In genomic region chr19:7337781-7338342, GRCm38 (mm10) we compare ENCODE assay signal across 14 mouse cellular contexts. TPM values are rescaled to one million over a fixed set of nuclear protein-coding genes. Genes with fewer than 3 reads are reported as not detected.
DNase-seq lines count a peak whose midpoint lies in the region; ATAC-seq lines count a peak whose summit lies in the region.
"Had no signal": no experiment of that assay in that cellular context is flagged by ENCODE, and none has a peak within 500 bp of the region (broad histone marks: within the 10 kb centered on the region; RNA-seq: fewer than 3 reads in every experiment).

No protein-coding gene starts in this region.

- peak overlapping the region; percentile 99; the same call in 1 of the 2 replicates for H3K9ac ChIP-seq in forebrain, embryonic 13.5 days
- H3K9ac ChIP-seq in forebrain, embryonic 14.5 days (ENCODE audit: low read length): no peak overlapping the region
- peak overlapping the region; percentile 26; the same call in 1 of the 2 replicates for H3K9ac ChIP-seq in kidney, embryonic 16.5 days (replicated peaks; ENCODE audit: low read length)
- no peak overlapping the region for H3K9ac ChIP-seq in kidney, embryonic 15.5 days
- H3K9ac ChIP-seq in neural tube, embryonic 14.5 days (replicated peaks; ENCODE audit: low read depth, low read length): no peak overlapping the region

- no peak for DNase-seq in forebrain, embryonic 14.5 days (ENCODE audit: low spot score)
- peak; percentile 9 for DNase-seq in ovary, adult 18-20 months (ENCODE audit: low spot score)
- no peak for DNase-seq in ovary, postnatal 14 days (ENCODE audit: low spot score)
- no peak for DNase-seq in right cerebral cortex, adult 18-20 months
- DNase-seq: adrenal gland, adult 8-10 months; heart, postnatal 14 days; kidney, adult 2 months; lung, embryonic 14.5 days; spleen, adult 18-20 months had no signal

- H3K27ac ChIP-seq in forebrain, embryonic 13.5 days: no peak overlapping the region
- H3K27ac ChIP-seq in forebrain, embryonic 14.5 days (ENCODE audit: low read depth, low read length): no peak overlapping the region
- H3K27ac ChIP-seq in kidney, embryonic 16.5 days (ENCODE audit: low read length): no peak overlapping the region
- H3K27ac ChIP-seq in kidney, embryonic 15.5 days: no peak overlapping the region
- no peak overlapping the region for H3K27ac ChIP-seq in neural tube, embryonic 14.5 days (ENCODE audit: low read depth, low read length)
- H3K27ac ChIP-seq: midbrain, embryonic 12.5 days had no signal

- H3K9me3 ChIP-seq in forebrain, embryonic 13.5 days (replicated peaks): no peaks in the 10 kb centered on the region
- H3K9me3 ChIP-seq in forebrain, embryonic 14.5 days (replicated peaks; ENCODE audit: control insufficient read depth, low read length): no peaks in the 10 kb centered on the region
- no peaks in the 10 kb centered on the region for H3K9me3 ChIP-seq in kidney, embryonic 16.5 days (ENCODE audit: low read length)
- H3K9me3 ChIP-seq in kidney, embryonic 15.5 days (replicated peaks): no peaks in the 10 kb centered on the region
- no peaks in the 10 kb centered on the region for H3K9me3 ChIP-seq in neural tube, embryonic 14.5 days (ENCODE audit: control insufficient read depth, low read length)
- H3K9me3 ChIP-seq: midbrain, embryonic 12.5 days had no signal

- H3K4me3 ChIP-seq in forebrain, embryonic 13.5 days: no peak overlapping the region
- H3K4me3 ChIP-seq in forebrain, embryonic 14.5 days (ENCODE audit: low read depth, low read length): no peak overlapping the region
- H3K4me3 ChIP-seq in kidney, embryonic 16.5 days (ENCODE audit: low read length): no peak overlapping the region
- H3K4me3 ChIP-seq in kidney, embryonic 15.5 days (replicated peaks): no peak overlapping the region
- H3K4me3 ChIP-seq in neural tube, embryonic 14.5 days (ENCODE audit: low read depth, low read length): no peak overlapping the region; the same call in 1 of the 2 replicates
- H3K4me3 ChIP-seq: midbrain, embryonic 12.5 days had no signal

- no peak overlapping the region for H3K4me2 ChIP-seq in forebrain, embryonic 13.5 days
- H3K4me2 ChIP-seq in forebrain, embryonic 14.5 days (ENCODE audit: low read length): no peak overlapping the region
- no peak overlapping the region for H3K4me2 ChIP-seq in kidney, embryonic 16.5 days (replicated peaks; ENCODE audit: low read depth, low read length)
- no peak overlapping the region for H3K4me2 ChIP-seq in kidney, embryonic 15.5 days
- 0 out of 2 replicates have a peak overlapping the region, but pooled peaks have one; percentile 16 for H3K4me2 ChIP-seq in neural tube, embryonic 14.5 days (ENCODE audit: low read depth, low read length)

- H3K36me3 ChIP-seq in forebrain, embryonic 13.5 days (ENCODE audit: poor library complexity, severe bottlenecking): peaks cover 20% of the 10 kb centered on the region; the same call in 1 of the 2 replicates
- 0 out of 2 replicates have a peak, but pooled peaks cover 5% of the 10 kb centered on the region for H3K36me3 ChIP-seq in forebrain, embryonic 14.5 days (ENCODE audit: control insufficient read depth, insufficient read depth, low read length)
- H3K36me3 ChIP-seq in kidney, embryonic 16.5 days (ENCODE audit: insufficient read depth, low read length): no peaks in the 10 kb centered on the region
- peaks cover under 1% of the 10 kb centered on the region; the same call in 1 of the 2 replicates for H3K36me3 ChIP-seq in kidney, embryonic 15.5 days
- no peaks in the 10 kb centered on the region for H3K36me3 ChIP-seq in neural tube, embryonic 14.5 days (ENCODE audit: control insufficient read depth, insufficient read depth, low read length)
- H3K36me3 ChIP-seq: midbrain, embryonic 12.5 days had no signal

- H3K4me1 ChIP-seq in forebrain, embryonic 13.5 days: peaks cover 49% of the 10 kb centered on the region
- H3K4me1 ChIP-seq in forebrain, embryonic 14.5 days (ENCODE audit: control insufficient read depth, insufficient read depth, low read length): peaks cover 23% of the 10 kb centered on the region
- peaks cover 60% of the 10 kb centered on the region for H3K4me1 ChIP-seq in kidney, embryonic 16.5 days (ENCODE audit: insufficient read depth, low read length)
- peaks cover 61% of the 10 kb centered on the region for H3K4me1 ChIP-seq in kidney, embryonic 15.5 days
- peaks cover 24% of the 10 kb centered on the region for H3K4me1 ChIP-seq in neural tube, embryonic 14.5 days (ENCODE audit: control insufficient read depth, insufficient read depth, low read length)

- no peak for ATAC-seq in forebrain, embryonic 13.5 days
- ATAC-seq in forebrain, embryonic 14.5 days: no peak
- no peak for ATAC-seq in kidney, embryonic 16.5 days (ENCODE audit: low FRiP score, low TSS enrichment)
- no peak for ATAC-seq in kidney, embryonic 15.5 days (replicated peaks; ENCODE audit: low FRiP score)
- no peak for ATAC-seq in neural tube, embryonic 14.5 days (ENCODE audit: low read depth)

- 92% methylated on average over 2 of the region's 2 CpGs for WGBS in forebrain, embryonic 13.5 days
- 96% methylated on average over 2 of the region's 2 CpGs for WGBS in forebrain, embryonic 14.5 days
- WGBS in kidney, embryonic 16.5 days: 90% methylated on average over 2 of the region's 2 CpGs
- WGBS in kidney, embryonic 15.5 days: 87% methylated on average over 2 of the region's 2 CpGs
- WGBS in neural tube, embryonic 14.5 days: 93% methylated on average over 2 of the region's 2 CpGs

- no peaks in the 10 kb centered on the region for H3K27me3 ChIP-seq in forebrain, embryonic 13.5 days
- H3K27me3 ChIP-seq in forebrain, embryonic 14.5 days (replicated peaks; ENCODE audit: control insufficient read depth, insufficient read depth, low read length): no peaks in the 10 kb centered on the region
- H3K27me3 ChIP-seq in kidney, embryonic 16.5 days (ENCODE audit: insufficient read depth, low read length): no peaks in the 10 kb centered on the region
- no peaks in the 10 kb centered on the region for H3K27me3 ChIP-seq in kidney, embryonic 15.5 days
- H3K27me3 ChIP-seq in neural tube, embryonic 14.5 days (ENCODE audit: control insufficient read depth, insufficient read depth, low read length): no peaks in the 10 kb centered on the region
- H3K27me3 ChIP-seq: midbrain, embryonic 12.5 days had no signal

RNA-seq across cellular contexts. Expression of gene Mark2, which starts 3.8 kb away (rescaled TPM):
- 38.3 and 39.0 TPM in 2 replicates for polyA plus RNA-seq in forebrain, embryonic 13.5 days (2015; fragmentation: Nextera tagmentation; extraction: Ambion mirVana)
- polyA plus RNA-seq in forebrain, embryonic 14.5 days (2014; fragmentation: Nextera tagmentation; extraction: Ambion mirVana): 32.6 and 38.6 TPM in 2 replicates
- polyA plus RNA-seq in kidney, embryonic 16.5 days (2015; fragmentation: Nextera tagmentation; extraction: Ambion mirVana): 40.6 and 44.9 TPM in 2 replicates
- 39.8 and 45.1 TPM in 2 replicates for polyA plus RNA-seq in kidney, embryonic 15.5 days (2015; fragmentation: Nextera tagmentation; extraction: Ambion mirVana)
- polyA plus RNA-seq in neural tube, embryonic 14.5 days (2014; fragmentation: Nextera tagmentation; extraction: Ambion mirVana): 44.3 and 62.7 TPM in 2 replicates

RNA-seq across cellular contexts. Expression of gene Spindoc, which starts 44.9 kb away (rescaled TPM):
- polyA plus RNA-seq in forebrain, embryonic 13.5 days (2015; fragmentation: Nextera tagmentation; extraction: Ambion mirVana): 42.1 and 47.5 TPM in 2 replicates
- polyA plus RNA-seq in forebrain, embryonic 14.5 days (2014; fragmentation: Nextera tagmentation; extraction: Ambion mirVana): 33.6 and 36.2 TPM in 2 replicates
- polyA plus RNA-seq in kidney, embryonic 16.5 days (2015; fragmentation: Nextera tagmentation; extraction: Ambion mirVana): 33.2 and 35.7 TPM in 2 replicates
- polyA plus RNA-seq in kidney, embryonic 15.5 days (2015; fragmentation: Nextera tagmentation; extraction: Ambion mirVana): 31.5 and 33.9 TPM in 2 replicates
- polyA plus RNA-seq in neural tube, embryonic 14.5 days (2014; fragmentation: Nextera tagmentation; extraction: Ambion mirVana): 15.8 and 22.6 TPM in 2 replicates

Comparison
In these comparisons a context has a peak if more than half of its experiments do, and no peak if none do; other contexts are left out.
1. H3K9ac ChIP-seq: peak in forebrain, embryonic 13.5 days (single experiment) and kidney, embryonic 16.5 days (single experiment); none in forebrain, embryonic 14.5 days (single experiment), kidney, embryonic 15.5 days (single experiment) and neural tube, embryonic 14.5 days (single experiment).